In the genomic region with DNA sequence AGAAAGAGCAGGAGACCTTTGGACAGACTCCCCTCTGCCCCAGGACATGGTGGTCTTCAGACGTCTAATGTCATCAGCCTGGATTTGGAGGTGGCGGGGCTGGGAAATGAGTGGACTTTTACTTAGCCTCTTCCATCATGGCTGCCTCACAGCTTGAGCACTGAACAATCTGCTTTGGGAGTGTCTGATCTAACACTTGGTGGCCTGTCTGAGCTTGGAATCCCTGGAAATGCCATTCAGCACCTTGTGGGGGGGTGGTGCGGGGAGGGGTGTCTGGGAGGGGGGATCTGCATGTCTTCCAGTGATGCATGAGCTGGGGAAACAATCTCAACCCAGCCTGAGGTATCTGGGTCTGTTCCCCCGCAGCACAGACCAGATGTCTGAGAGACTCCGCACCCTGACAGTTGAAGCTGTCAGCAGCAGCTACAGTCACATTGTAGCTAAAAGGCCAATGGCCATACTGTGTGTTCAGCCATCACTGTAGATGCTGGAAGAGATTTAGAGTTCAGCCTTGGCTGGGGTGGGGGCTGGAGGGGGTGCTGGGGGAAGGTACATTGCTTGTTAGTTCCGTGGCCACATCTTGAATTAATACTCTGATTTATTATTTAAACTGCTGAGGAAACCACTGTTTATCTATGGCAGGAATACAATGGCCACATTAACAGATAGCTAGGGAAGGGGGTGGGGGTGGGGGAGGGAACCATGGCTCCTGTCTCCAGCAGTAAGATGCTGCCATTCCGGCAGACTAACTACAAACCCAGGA, we compare ENCODE assay signal across 19 mouse cellular contexts. TPM values are rescaled to one million over a fixed set of nuclear protein-coding genes. Genes with fewer than 3 reads are reported as not detected.
DNase-seq lines count a peak whose midpoint lies in the region; ATAC-seq and TF ChIP-seq lines count a peak whose summit lies in the region.
"Had no signal": no experiment of that assay in that cellular context is flagged by ENCODE, and none has a peak within 500 bp of the region (broad histone marks: within the 10 kb centered on the region; RNA-seq: fewer than 3 reads in every experiment).

No protein-coding gene starts in this region.

- no peaks in the 10 kb centered on the region for H3K27me3 ChIP-seq in lung, embryonic 16.5 days (ENCODE audit: control insufficient read depth, insufficient read depth, low read depth, low read length)
- no peaks in the 10 kb centered on the region for H3K27me3 ChIP-seq in embryonic facial prominence, embryonic 10.5 days (replicated peaks; ENCODE audit: low read depth, poor library complexity, severe bottlenecking)
- no peaks in the 10 kb centered on the region for H3K27me3 ChIP-seq in limb, embryonic 11.5 days (ENCODE audit: control insufficient read depth, insufficient read depth, low read length)
- H3K27me3 ChIP-seq: liver, embryonic 12.5 days had no signal

- H3K4me1 ChIP-seq in lung, embryonic 16.5 days (replicated peaks; ENCODE audit: control insufficient read depth, insufficient read depth, low read length), result peaks cover 8% of the 10 kb centered on the region
- peaks cover 3% of the 10 kb centered on the region; the same call in 1 of the 2 replicates for H3K4me1 ChIP-seq in lung, adult 2 months (ENCODE audit: control insufficient read depth, insufficient read depth, low read length)
- peaks cover 57% of the 10 kb centered on the region for H3K4me1 ChIP-seq in embryonic facial prominence, embryonic 10.5 days
- H3K4me1 ChIP-seq in limb, embryonic 11.5 days (ENCODE audit: control insufficient read depth, insufficient read depth, low read length), result peaks cover 30% of the 10 kb centered on the region
- H3K4me1 ChIP-seq: liver, embryonic 12.5 days; megakaryocyte, embryonic 14.5 days had no signal

- H3K27ac ChIP-seq in lung, embryonic 16.5 days (ENCODE audit: low read length), result no peak overlapping the region
- H3K27ac ChIP-seq in embryonic facial prominence, embryonic 10.5 days (replicated peaks), result peak overlapping the region; percentile 82
- no peak overlapping the region for H3K27ac ChIP-seq in limb, embryonic 11.5 days (replicated peaks; ENCODE audit: low read depth, low read length)
- H3K27ac ChIP-seq: heart, embryonic 13.5 days; liver, embryonic 12.5 days had no signal

- TF ChIP-seq POLR2A in lung, adult 2 months (IDR thresholded peaks at IDR 0.05; ENCODE audit: borderline replicate concordance, extremely low read depth, low read depth, low read length), result no peak

- H3K36me3 ChIP-seq in lung, embryonic 16.5 days (ENCODE audit: control insufficient read depth, insufficient read depth, low read length), result no peaks in the 10 kb centered on the region
- H3K36me3 ChIP-seq in embryonic facial prominence, embryonic 10.5 days (replicated peaks), result no peaks in the 10 kb centered on the region
- H3K36me3 ChIP-seq in limb, embryonic 11.5 days (ENCODE audit: control insufficient read depth, insufficient read depth, low read length), result no peaks in the 10 kb centered on the region
- H3K36me3 ChIP-seq: G1E; heart, embryonic 13.5 days; liver, embryonic 12.5 days had no signal

- peak; percentile 17; the same call in 1 of the 2 replicates for ATAC-seq in lung, embryonic 16.5 days (ENCODE audit: low read depth)
- ATAC-seq in limb, embryonic 11.5 days (ENCODE audit: insufficient number of reproducible peaks, low FRiP score, low TSS enrichment, low read depth), result 0 out of 2 replicates have a peak, but pooled peaks have one; percentile 32
- no peak for ATAC-seq in erythroblast, adult 5-6 weeks (replicated peaks; ENCODE audit: low FRiP score, poor library complexity, severe bottlenecking)
- ATAC-seq: forebrain, embryonic 16.5 days; liver, embryonic 12.5 days had no signal

- 37% methylated on average over 7 of the region's 7 CpGs for WGBS in lung, embryonic 16.5 days
- 49% methylated on average over 7 of the region's 7 CpGs for WGBS in lung, adult 2 months
- WGBS in embryonic facial prominence, embryonic 10.5 days, result 36% methylated on average over 7 of the region's 7 CpGs
- WGBS in limb, embryonic 11.5 days, result 18% methylated on average over 7 of the region's 7 CpGs

- H3K9ac ChIP-seq in lung, embryonic 16.5 days (ENCODE audit: low read length), result no peak overlapping the region
- no peak overlapping the region for H3K9ac ChIP-seq in limb, embryonic 11.5 days (ENCODE audit: low read length)
- H3K9ac ChIP-seq: heart, embryonic 13.5 days; liver, embryonic 12.5 days had no signal

- intact Hi-C loops in gastrocnemius, postnatal 14 days (cut with DNase I; ENCODE audit: low total_unique reads), result no loop called here

- H3K4me2 ChIP-seq in lung, embryonic 16.5 days (ENCODE audit: low read depth, low read length), result no peak overlapping the region
- H3K4me2 ChIP-seq in limb, embryonic 11.5 days (ENCODE audit: low read depth, severe bottlenecking), result no peak overlapping the region
- H3K4me2 ChIP-seq: heart, embryonic 13.5 days; liver, embryonic 12.5 days had no signal

- no peaks in the 10 kb centered on the region for H3K9me3 ChIP-seq in lung, embryonic 16.5 days (ENCODE audit: control insufficient read depth, low read length)
- H3K9me3 ChIP-seq in embryonic facial prominence, embryonic 10.5 days, result no peaks in the 10 kb centered on the region
- H3K9me3 ChIP-seq in limb, embryonic 11.5 days (ENCODE audit: control insufficient read depth, low read length), result no peaks in the 10 kb centered on the region
- H3K9me3 ChIP-seq: G1E; heart, embryonic 13.5 days; liver, embryonic 12.5 days had no signal

- H3K4me3 ChIP-seq in lung, embryonic 16.5 days (ENCODE audit: low read length), result no peak overlapping the region
- no peak overlapping the region for H3K4me3 ChIP-seq in lung, adult 2 months (replicated peaks; ENCODE audit: extremely low read depth, low read depth, low read length)
- H3K4me3 ChIP-seq in embryonic facial prominence, embryonic 10.5 days, result peak overlapping the region; percentile 28
- H3K4me3 ChIP-seq in limb, embryonic 11.5 days (ENCODE audit: low read depth, low read length), result no peak overlapping the region
- H3K4me3 ChIP-seq: erythroblast, embryonic 14.5 days; heart, embryonic 13.5 days; liver, embryonic 12.5 days; megakaryocyte, embryonic 14.5 days had no signal

- TF ChIP-seq CTCF in lung, adult 2 months (IDR thresholded peaks at IDR 0.05; ENCODE audit: insufficient read depth, low read length), result no peak

- no peak for DNase-seq in lung, adult 2 months
- DNase-seq in embryo, embryonic 10 days (ENCODE audit: low spot score), result peak; percentile 48
- DNase-seq in embryonic facial prominence, embryonic 10.5 days (ENCODE audit: low spot score), result peak; percentile 59
- DNase-seq in limb, embryonic 11.5 days (ENCODE audit: low spot score), result no peak
- DNase-seq in layer of hippocampus, postnatal 14 days (ENCODE audit: low spot score in 2 of 2), result no peak
- DNase-seq in gastrocnemius, postnatal 14 days, result no peak
- DNase-seq: cerebellum, postnatal 14 days; heart, postnatal 36 days; lung, postnatal 10 days; right cerebral cortex, postnatal 4 days had no signal

RNA-seq across cellular contexts. Expression of a gene that starts 39.2 kb away (rescaled TPM):
- polyA plus RNA-seq in lung, embryonic 16.5 days (2015; fragmentation: Nextera tagmentation; extraction: Ambion mirVana), result 92.2 and 107 TPM in 2 replicates
- polyA plus RNA-seq in lung, adult 2 months (2012; rRNA removed), result 5.4 and 6.5 TPM in 2 replicates
- 368 and 392 TPM in 2 replicates for polyA plus RNA-seq in embryonic facial prominence, embryonic 10.5 days (2016; fragmentation: Nextera tagmentation; extraction: Ambion mirVana)
- 249 and 263 TPM in 2 replicates for polyA plus RNA-seq in limb, embryonic 11.5 days (2014; fragmentation: Nextera tagmentation; extraction: Ambion mirVana)
- total RNA-seq in layer of hippocampus, postnatal 14 days (2021), result 10 to 100 TPM; 20.2 to 23.4 TPM
- total RNA-seq in erythroblast, adult 5-6 weeks (2015; ENCODE audit: low replicate concordance), result not detected in 2 replicates
- 0.70 TPM in 1 of 2 replicates, not detected in the other for total RNA-seq in erythroblast, adult 5-6 weeks (2017; ENCODE audit: low replicate concordance)
- total RNA-seq in gastrocnemius, postnatal 14 days (2021), result 1 to 10 TPM; 2.6 to 2.7 TPM
- total RNA-seq: monocyte, adult 5-6 weeks had no signal
- polyA plus RNA-seq: erythroblast, embryonic 14.5 days; G1E had no signal

Comparison
In these comparisons a context has a peak if more than half of its experiments do, and no peak if none do; other contexts are left out.
1. RNA of a gene that starts 39.2 kb away (polyA plus RNA-seq): 368 to 392 TPM in embryonic facial prominence, embryonic 10.5 days, 249 to 263 TPM in limb, embryonic 11.5 days and 92.2 to 107 TPM in lung, embryonic 16.5 days; 5.4 to 6.5 TPM in lung, adult 2 months; every median in the first group is over 10 times any median in the second.
2. DNase-seq: peak in embryo, embryonic 10 days (single experiment) and embryonic facial prominence, embryonic 10.5 days (single experiment); none in lung, adult 2 months (single experiment), limb, embryonic 11.5 days (single experiment), layer of hippocampus, postnatal 14 days (0 of 2) and gastrocnemius, postnatal 14 days (single experiment).